Mouse (Mus musculus) liver, postnatal 0 days (tissue): Measurements from ENCODE around the gene Lztfl1. TPM values are rescaled to one million over a fixed set of nuclear protein-coding genes. Genes with fewer than 3 reads are reported as not detected.
A peak's percentile ranks its signal among the peaks of the same experiment; 100 is the strongest.

Experiments used
- ATAC-seq: fragments of 200-750 bp; cut with Nextera tagmentation; 2 replicates; pipeline ENCODE4 v1.8.0; 2017; ENCODE audit warnings: mild to moderate bottlenecking, moderate library complexity
- DNase-seq: peaks from one replicate; pipeline ENCODE4 v3.0.0-alpha.2; 2016
- H3K27ac ChIP-seq: fragments of 300-500 bp; sonication (generic); 2 replicates; pipeline ENCODE4 v1.5.1; 2014; ENCODE audit warnings: antibody characterized with exemption, moderate library complexity, mild to moderate bottlenecking, low read depth
- H3K27me3 ChIP-seq: fragments of 300-500 bp; sonication (generic); 2 replicates; pipeline ENCODE4 v1.6.1; 2014; ENCODE audit warnings: low read length, control low read depth, mixed read lengths; ENCODE audit not compliant: insufficient read depth
- H3K36me3 ChIP-seq: fragments of 300-500 bp; sonication (generic); replicated peaks from 2 replicates; pipeline ENCODE4 v1.6.1; 2014; ENCODE audit warnings: mild to moderate bottlenecking, control low read depth, low read length, moderate library complexity, mixed read lengths; ENCODE audit not compliant: insufficient read depth
- H3K4me1 ChIP-seq: fragments of 300-500 bp; sonication (generic); 2 replicates; pipeline ENCODE4 v1.6.1; 2014; ENCODE audit warnings: antibody characterized with exemption, mild to moderate bottlenecking, control low read depth; ENCODE audit not compliant: insufficient read depth
- H3K4me2 ChIP-seq: fragments of 300-500 bp; sonication (generic); 2 replicates; pipeline ENCODE4 v1.6.1; 2014; ENCODE audit warnings: low read depth, mild to moderate bottlenecking, low read length, moderate library complexity, mixed read lengths
- H3K4me3 ChIP-seq: fragments of 300-500 bp; sonication (generic); 2 replicates; pipeline ENCODE4 v1.5.1; 2014; ENCODE audit warnings: low read depth, low read length
- H3K9ac ChIP-seq: fragments of 300-500 bp; sonication (generic); replicated peaks from 2 replicates; pipeline ENCODE4 v1.6.1; 2014; ENCODE audit warnings: mild to moderate bottlenecking, moderate library complexity
- H3K9me3 ChIP-seq: fragments of 300-500 bp; sonication (generic); 2 replicates; pipeline ENCODE4 v1.6.1; 2016; ENCODE audit warnings: mild to moderate bottlenecking, control low read depth, low read length, mixed read lengths
- CTCF ChIP-seq: sonication (generic); IDR thresholded peaks from 2 replicates; pipeline ENCODE4 v1.5.1; 2016; ENCODE audit warnings: antibody characterized with exemption, low read depth
- EP300 ChIP-seq: IDR thresholded peaks from 2 replicates; pipeline ENCODE4 v1.6.1; 2016; ENCODE audit warnings: antibody characterized with exemption, low read depth, mild to moderate bottlenecking
- WGBS: fragments of 180-500 bp; shearing (Covaris S2); extraction: QIAGEN DNeasy Blood & Tissue Kit; methylation state at CpG from one replicate; pipeline ENCODE4 v1.1.7; 2014; ENCODE audit not compliant: insufficient replicate concordance; 5-methylcytosine and 5-hydroxymethylcytosine counted together
- polyA plus RNA-seq: library from polyadenylated mRNA; unstranded; fragments of >200 nt; fragmentation: Nextera tagmentation; extraction: Ambion mirVana; gene quantifications from 2 replicates; pipeline ENCODE4 v1.2.1, GENCODE M21; 2015

Lztfl1 gene
- polyA plus RNA-seq: 16.6 and 16.8 TPM in 2 replicates

GRCm38 (mm10) chr9:123717186-123718008, at the start of gene Lztfl1:
Gene Lztfl1 (minus strand): TSS chr9:123717697.
- no peaks in the 10 kb centered on the region for H3K36me3 ChIP-seq
- WGBS: under 1% methylated on average over 55 of the region's 55 CpGs
- H3K9ac ChIP-seq: peak within 1 kb of the TSS; percentile 78
- no peaks in the 10 kb centered on the region for H3K27me3 ChIP-seq
- H3K4me3 ChIP-seq: peak within 1 kb of the TSS; percentile 63
- peak within 1 kb of the TSS; percentile 68 for H3K27ac ChIP-seq
- no peak for TF ChIP-seq EP300
- TF ChIP-seq CTCF: no peak
- peak within 1 kb of the TSS; percentile 80 for H3K4me2 ChIP-seq
- no peaks in the 10 kb centered on the region for H3K9me3 ChIP-seq
- ATAC-seq (peak; percentile 99), DNase-seq (peak; percentile 98)
- 0 out of 2 replicates have a peak, but pooled peaks cover 4% of the 10 kb centered on the region for H3K4me1 ChIP-seq

- Histone ChIP-seq H3K27ac (no peak overlapping the region), H3K9me3 (no peaks in the 10 kb centered on the region), H3K27me3 (no peaks in the 10 kb centered on the region), H3K4me1 (no peaks in the 10 kb centered on the region), H3K36me3 (no peaks in the 10 kb centered on the region), H3K4me3 (no peak overlapping the region), H3K4me2 (no peak overlapping the region), H3K9ac (no peak overlapping the region)
- DNase-seq (no peak), ATAC-seq (no peak)
- 60% methylated on average over 3 of the region's 3 CpGs for WGBS
- no peak for TF ChIP-seq EP300
- no peak for TF ChIP-seq CTCF
Observed at GRCm38 (mm10) chr9:123766996-123767395, 49.5 kb upstream of the Lztfl1 start.

- no peaks in the 10 kb centered on the region for H3K36me3 ChIP-seq
- TF ChIP-seq EP300 (no peak), CTCF (no peak)
- WGBS: 64% methylated on average over 3 of the region's 3 CpGs
- no peaks in the 10 kb centered on the region for H3K4me1 ChIP-seq
- ATAC-seq (no peak), DNase-seq (no peak)
- H3K9ac ChIP-seq: no peak overlapping the region
- no peak overlapping the region for H3K4me2 ChIP-seq
- no peaks in the 10 kb centered on the region for H3K27me3 ChIP-seq
- no peaks in the 10 kb centered on the region for H3K9me3 ChIP-seq
- no peak overlapping the region for H3K27ac ChIP-seq
- H3K4me3 ChIP-seq: no peak overlapping the region
Observed at GRCm38 (mm10) chr9:123763771-123764170, 46.3 kb upstream of the Lztfl1 start.

GRCm38 (mm10) chr9:123762886-123763285, 45.4 kb upstream of the Lztfl1 start:
- WGBS: 74% methylated on average over 4 of the region's 4 CpGs
- no peak for TF ChIP-seq EP300
- no peak for TF ChIP-seq CTCF
- no peak for DNase-seq

GRCm38 (mm10) chr9:123760806-123761205, 43.3 kb upstream of the Lztfl1 start:
- 67% methylated on average over 3 of the region's 3 CpGs for WGBS
- H3K9ac ChIP-seq: no peak overlapping the region
- no peak for DNase-seq

More at GRCm38 (mm10) chr9:123762886-123763285, 45.4 kb upstream of the Lztfl1 start:
- H3K4me2 ChIP-seq: no peak overlapping the region
- no peaks in the 10 kb centered on the region for H3K9me3 ChIP-seq
- no peaks in the 10 kb centered on the region for H3K4me1 ChIP-seq
- H3K27me3 ChIP-seq: no peaks in the 10 kb centered on the region
- ATAC-seq: peak; percentile 56
- peak overlapping the region; percentile 41; the same call in 1 of the 2 replicates for H3K27ac ChIP-seq
- H3K4me3 ChIP-seq: no peak overlapping the region
- H3K9ac ChIP-seq: no peak overlapping the region
- no peaks in the 10 kb centered on the region for H3K36me3 ChIP-seq

GRCm38 (mm10) chr9:123758645-123759044, 41.1 kb upstream of the Lztfl1 start:
- ATAC-seq (no peak), DNase-seq (no peak)
- Histone ChIP-seq H3K4me1 (no peaks in the 10 kb centered on the region), H3K4me3 (no peak overlapping the region), H3K4me2 (no peak overlapping the region), H3K9me3 (no peaks in the 10 kb centered on the region), H3K27ac (no peak overlapping the region), H3K27me3 (no peaks in the 10 kb centered on the region), H3K36me3 (no peaks in the 10 kb centered on the region), H3K9ac (no peak overlapping the region)
- 61% methylated on average over 4 of the region's 4 CpGs for WGBS
- no peak for TF ChIP-seq EP300
- TF ChIP-seq CTCF: no peak

More at GRCm38 (mm10) chr9:123760806-123761205, 43.3 kb upstream of the Lztfl1 start:
- TF ChIP-seq CTCF (no peak), EP300 (no peak)
- H3K4me1 ChIP-seq: no peaks in the 10 kb centered on the region
- H3K36me3 ChIP-seq: no peaks in the 10 kb centered on the region
- no peak overlapping the region for H3K27ac ChIP-seq
- no peak overlapping the region for H3K4me2 ChIP-seq
- H3K4me3 ChIP-seq: no peak overlapping the region
- no peak for ATAC-seq
- H3K27me3 ChIP-seq: no peaks in the 10 kb centered on the region
- no peaks in the 10 kb centered on the region for H3K9me3 ChIP-seq
